Mouse (Mus musculus) MEL (cell line): Measurements from ENCODE around the gene Gpr142. TPM values are rescaled to one million over a fixed set of nuclear protein-coding genes. Genes with fewer than 3 reads are reported as not detected.

Experiments used
- DNase-seq: peaks from one replicate; pipeline ENCODE4 v3.0.0; 2011; ENCODE audit warnings: low read depth, low spot score
- H3K27ac ChIP-seq: 2 replicates; pipeline ENCODE4 v1.5.1; 2012; ENCODE audit warnings: low read depth, mild to moderate bottlenecking, control low read depth, low read length, moderate library complexity; ENCODE audit not compliant: control insufficient read depth
- H3K27me3 ChIP-seq, 2 experiments: fragments of 150-350 bp in 1 of 2; sonication (generic) in 1 of 2; 2 replicates each; pipeline ENCODE4 v1.6.1; 2012; ENCODE audit warnings: low read length in 2 of 2, mild to moderate bottlenecking in 2 of 2, improper control_type of control experiment in 1 of 2, moderate library complexity in 1 of 2; ENCODE audit not compliant: insufficient read depth in 2 of 2, control insufficient read depth in 1 of 2
- H3K36me3 ChIP-seq, 2 experiments: 2 replicates each; pipeline ENCODE4 v1.6.1; 2012 to 2014; ENCODE audit warnings: low read length in 2 of 2, improper control_type of control experiment in 1 of 2, inconsistent platforms in 1 of 2, mild to moderate bottlenecking in 1 of 2; ENCODE audit not compliant: insufficient read depth in 2 of 2, control insufficient read depth in 1 of 2
- H3K4me1 ChIP-seq, 2 experiments: fragments of 150-350 bp in 1 of 2; sonication (generic) in 1 of 2; 2 replicates each; pipeline ENCODE4 v1.6.1; 2012; ENCODE audit warnings: low read length in 2 of 2, improper control_type of control experiment in 1 of 2, mild to moderate bottlenecking in 1 of 2; ENCODE audit not compliant: insufficient read depth in 2 of 2, control insufficient read depth in 1 of 2
- H3K4me3 ChIP-seq, 2 experiments: fragments of 150-350 bp in 1 of 2; sonication (generic) in 1 of 2; 2 replicates each; pipeline ENCODE4 v1.5.1; 2012; ENCODE audit warnings: low read depth in 2 of 2, low read length in 2 of 2, mild to moderate bottlenecking in 2 of 2, moderate library complexity in 2 of 2, control low read depth in 1 of 2, improper control_type of control experiment in 1 of 2; ENCODE audit not compliant: control insufficient read depth in 1 of 2, insufficient read depth in 1 of 2
- H3K79me2 ChIP-seq: 2 replicates; pipeline ENCODE4 v1.6.1; 2012; ENCODE audit warnings: mild to moderate bottlenecking, low read length, moderate library complexity; ENCODE audit not compliant: control insufficient read depth, poor library complexity, insufficient read depth
- H3K9ac ChIP-seq: 2 replicates; pipeline ENCODE4 v1.6.1; 2012; ENCODE audit warnings: low read depth, mild to moderate bottlenecking, control low read depth, low read length, moderate library complexity; ENCODE audit not compliant: control insufficient read depth, poor library complexity, severe bottlenecking
- H3K9me3 ChIP-seq: fragments of 150-350 bp; sonication (generic); replicated peaks from 2 replicates; pipeline ENCODE4 v1.6.1; 2012; ENCODE audit warnings: mild to moderate bottlenecking, low read length, improper control_type of control experiment, moderate library complexity; ENCODE audit not compliant: insufficient read depth
- BHLHE40 ChIP-seq: IDR thresholded peaks from 2 replicates; pipeline ENCODE4 v1.6.1; 2012; ENCODE audit warnings: low read depth, mild to moderate bottlenecking, inconsistent platforms, low read length, improper control_type of control experiment, borderline replicate concordance
- CHD1 ChIP-seq: IDR thresholded peaks from 2 replicates; pipeline ENCODE4 v1.6.1; 2012; ENCODE audit warnings: low read depth, mild to moderate bottlenecking, inconsistent platforms, low read length, improper control_type of control experiment
- CHD2 ChIP-seq: IDR thresholded peaks from 2 replicates; pipeline ENCODE4 v1.6.1; 2011; ENCODE audit warnings: low read length, improper control_type of control experiment
- CTCF ChIP-seq, 3 experiments: IDR thresholded peaks in 2 of 3; conservative IDR thresholded peaks in 1 of 3; 2 replicates each; pipeline ENCODE4 v1.5.1; 2011 to 2012; ENCODE audit warnings: low read length in 3 of 3, low read depth in 2 of 3, mild to moderate bottlenecking in 2 of 3, improper control_type of control experiment in 1 of 3, inconsistent platforms in 1 of 3, mixed read lengths in 1 of 3, moderate library complexity in 1 of 3; ENCODE audit not compliant: control insufficient read depth in 1 of 3, insufficient read depth in 1 of 3, poor library complexity in 1 of 3, severe bottlenecking in 1 of 3
- ELF1 ChIP-seq: IDR thresholded peaks from 2 replicates; pipeline ENCODE4 v1.6.1; 2014; ENCODE audit warnings: low read depth, mild to moderate bottlenecking, inconsistent platforms, low read length, improper control_type of control experiment, moderate library complexity
- GABPA ChIP-seq: IDR thresholded peaks from 2 replicates; pipeline ENCODE4 v1.6.1; 2012; ENCODE audit warnings: low read depth, mild to moderate bottlenecking, inconsistent platforms, low read length, improper control_type of control experiment, moderate library complexity
- GATA1 ChIP-seq: IDR thresholded peaks from 2 replicates; pipeline ENCODE4 v1.6.1; 2011; ENCODE audit warnings: low read depth, low read length, improper control_type of control experiment
- HCFC1 ChIP-seq: IDR thresholded peaks from 2 replicates; pipeline ENCODE4 v1.6.1; 2012; ENCODE audit warnings: low read depth, mild to moderate bottlenecking, inconsistent platforms, low read length, improper control_type of control experiment, moderate library complexity
- JUND ChIP-seq: IDR thresholded peaks from 2 replicates; pipeline ENCODE4 v1.6.1; 2011; ENCODE audit warnings: low read depth, mild to moderate bottlenecking, improper control_type of control experiment, low read length
- KAT2A ChIP-seq: conservative IDR thresholded peaks from 2 replicates; pipeline ENCODE4 v1.6.1; 2012; ENCODE audit warnings: low read depth, low read length, improper control_type of control experiment, inconsistent platforms
- MAFK ChIP-seq: IDR thresholded peaks from 2 replicates; pipeline ENCODE4 v1.6.1; 2011; ENCODE audit warnings: low read depth, mild to moderate bottlenecking, low read length, improper control_type of control experiment, borderline replicate concordance
- MAX ChIP-seq: IDR thresholded peaks from 2 replicates; pipeline ENCODE4 v1.6.1; 2011; ENCODE audit warnings: low read length, improper control_type of control experiment
- MXI1 ChIP-seq: IDR thresholded peaks from 2 replicates; pipeline ENCODE4 v1.6.1; 2011; ENCODE audit warnings: mild to moderate bottlenecking, low read depth, low read length, improper control_type of control experiment
- MYB ChIP-seq: IDR thresholded peaks from 2 replicates; pipeline ENCODE4 v1.6.1; 2011; ENCODE audit warnings: mild to moderate bottlenecking, low read depth, low read length, improper control_type of control experiment
- NELFE ChIP-seq: IDR thresholded peaks from 2 replicates; pipeline ENCODE4 v1.6.1; 2011; ENCODE audit warnings: low read depth, low read length, improper control_type of control experiment
- NRF1 ChIP-seq: IDR thresholded peaks from 2 replicates; pipeline ENCODE4 v1.6.1; 2014; ENCODE audit warnings: low read depth, mild to moderate bottlenecking, inconsistent platforms, low read length, improper control_type of control experiment, moderate library complexity; ENCODE audit not compliant: poor library complexity, insufficient read depth, severe bottlenecking
- POLR2A ChIP-seq, 2 experiments: IDR thresholded peaks; 2 replicates each; pipeline ENCODE4 v1.6.1; 2011 to 2012; ENCODE audit warnings: low read length in 2 of 2, mild to moderate bottlenecking in 2 of 2, control low read depth in 1 of 2, improper control_type of control experiment in 1 of 2, low read depth in 1 of 2, moderate library complexity in 1 of 2; ENCODE audit not compliant: control insufficient read depth in 1 of 2, insufficient read depth in 1 of 2, poor library complexity in 1 of 2
- POLR2AphosphoS2 ChIP-seq: IDR thresholded peaks from 2 replicates; pipeline ENCODE4 v1.6.1; 2011; ENCODE audit warnings: low read length, improper control_type of control experiment
- POLR2AphosphoS5 ChIP-seq: IDR thresholded peaks from 2 replicates; pipeline ENCODE4 v1.6.1; 2012; ENCODE audit warnings: low read depth, borderline replicate concordance, mild to moderate bottlenecking, inconsistent platforms, low read length, moderate library complexity, mixed read lengths
- RAD21 ChIP-seq: IDR thresholded peaks from 2 replicates; pipeline ENCODE4 v1.6.1; 2011; ENCODE audit warnings: mild to moderate bottlenecking, low read depth, low read length, improper control_type of control experiment
- TBP ChIP-seq: IDR thresholded peaks from 2 replicates; pipeline ENCODE4 v1.8.0; 2011; ENCODE audit warnings: low read depth, low read length, improper control_type of control experiment
- TCF12 ChIP-seq: IDR thresholded peaks from 2 replicates; pipeline ENCODE4 v1.6.1; 2014; ENCODE audit warnings: low read depth, mild to moderate bottlenecking, inconsistent platforms, low read length, improper control_type of control experiment, moderate library complexity
- USF1 ChIP-seq: IDR thresholded peaks from 2 replicates; pipeline ENCODE4 v1.6.1; 2014; ENCODE audit warnings: low read depth, mild to moderate bottlenecking, inconsistent platforms, low read length, improper control_type of control experiment, moderate library complexity
- USF2 ChIP-seq, 2 experiments: IDR thresholded peaks; 2 replicates each; pipeline ENCODE4 v1.6.1; 2011 to 2012; ENCODE audit warnings: improper control_type of control experiment in 2 of 2, low read length in 2 of 2, borderline replicate concordance in 1 of 2, inconsistent platforms in 1 of 2, low read depth in 1 of 2, mild to moderate bottlenecking in 1 of 2; ENCODE audit not compliant: insufficient read depth in 1 of 2
- ZC3H11A ChIP-seq: IDR thresholded peaks from 2 replicates; pipeline ENCODE4 v1.6.1; 2012; ENCODE audit warnings: low read depth, mild to moderate bottlenecking, inconsistent platforms, low read length, improper control_type of control experiment
- ZNF384 ChIP-seq: IDR thresholded peaks from 2 replicates; pipeline ENCODE4 v1.6.1; 2012; ENCODE audit warnings: low read depth, mild to moderate bottlenecking, inconsistent platforms, low read length, improper control_type of control experiment
- polyA plus RNA-seq, 2 experiments: library from polyadenylated mRNA; stranded (reverse) in 1 of 2; unstranded in 1 of 2; fragments of >175 nt in 1 of 2; fragments of >200 nt in 1 of 2; gene quantifications; 2 replicates each; pipeline versions ENCODE4 v1.2.1 to v1.2.4; 2012; ENCODE audit warnings: low replicate concordance in 2 of 2, low read depth in 1 of 2; ENCODE audit not compliant: insufficient read length in 2 of 2, insufficient read depth in 1 of 2, missing spikeins in 1 of 2
- total RNA-seq: library from RNA; depleted of rRNA; stranded (reverse); fragments of 300-350 nt; gene quantifications from 2 replicates; pipeline ENCODE4 v1.2.3, GENCODE M21; 2012

Gpr142 gene
- total and polyA plus RNA-seq, 3 experiments: not detected

- Histone ChIP-seq H3K4me3 (no peak within 1 kb of the TSS), H3K36me3 (no peaks in the 10 kb centered on the region), H3K27ac (no peak within 1 kb of the TSS), H3K9me3 (no peaks in the 10 kb centered on the region), H3K4me1 (no peaks in the 10 kb centered on the region), H3K9ac (no peak within 1 kb of the TSS), H3K27me3 (no peaks in the 10 kb centered on the region), H3K79me2 (no peaks in the 10 kb centered on the region)
- DNase-seq: no peak
- no peak for TF ChIP-seq CHD1
- no peak for TF ChIP-seq POLR2A (IDR thresholded peaks at IDR 0.05; ENCODE audit: control insufficient read depth in 1 of 2, insufficient read depth in 1 of 2, low read depth in 1 of 2, low read length in 2 of 2, poor library complexity in 1 of 2)
- no peak for TF ChIP-seq NRF1
- TF ChIP-seq TBP: no peak
- TF ChIP-seq JUND: no peak
- TF ChIP-seq POLR2AphosphoS5: no peak
- TF ChIP-seq NELFE: no peak
- no peak for TF ChIP-seq MAFK
- TF ChIP-seq POLR2AphosphoS2: no peak
- TF ChIP-seq HCFC1: no peak
These were observed 51.9 kb downstream of the Gpr142 start, which contains the start of gene Gprc5c for GRCm38 (mm10) chr11:114850452-114851268. TSS of gene Gprc5c (plus strand) at chr11:114851152.

GRCm38 (mm10) chr11:114851269-114851607, 52.5 kb downstream of the Gpr142 start:
- no peak for TF ChIP-seq CTCF (IDR thresholded peaks at IDR 0.05 in 2 of 3, conservative IDR thresholded peaks at IDR 0.05 in 1 of 3; ENCODE audit: control insufficient read depth in 1 of 3, insufficient read depth in 1 of 3, low read depth in 2 of 3, low read length in 3 of 3, poor library complexity in 1 of 3, severe bottlenecking in 1 of 3)
- TF ChIP-seq POLR2AphosphoS2: no peak
- TF ChIP-seq GATA1: no peak
- TF ChIP-seq GABPA: no peak
- TF ChIP-seq ZC3H11A: no peak
- no peak for TF ChIP-seq MYB
- no peak for TF ChIP-seq TBP
- TF ChIP-seq NRF1: no peak
- TF ChIP-seq CHD2: no peak
- no peak for TF ChIP-seq TCF12
- TF ChIP-seq HCFC1: no peak
- no peak for TF ChIP-seq MAX
- no peak for TF ChIP-seq RAD21
- no peak for TF ChIP-seq KAT2A
- no peak for TF ChIP-seq USF2 (IDR thresholded peaks at IDR 0.05; ENCODE audit: borderline replicate concordance in 1 of 2, insufficient read depth in 1 of 2, low read depth in 1 of 2, low read length in 2 of 2)
- no peak for TF ChIP-seq USF1
- no peak for TF ChIP-seq ZNF384
- no peak for TF ChIP-seq BHLHE40
- no peak for TF ChIP-seq ELF1
- no peak for TF ChIP-seq MXI1
- H3K27me3 ChIP-seq: no peaks in the 10 kb centered on the region
- no peak overlapping the region for H3K9ac ChIP-seq
- no peaks in the 10 kb centered on the region for H3K79me2 ChIP-seq
- no peak for DNase-seq
- H3K9me3 ChIP-seq: no peaks in the 10 kb centered on the region
- no peak overlapping the region for H3K4me3 ChIP-seq
- no peak overlapping the region for H3K27ac ChIP-seq
- H3K36me3 ChIP-seq: no peaks in the 10 kb centered on the region
- no peaks in the 10 kb centered on the region for H3K4me1 ChIP-seq
